Comparison of ENCODE assay signal across 7 mouse cellular contexts in genomic region chr11:97415330-97415711, GRCm38 (mm10). TPM values are rescaled to one million over a fixed set of nuclear protein-coding genes. Genes with fewer than 3 reads are reported as not detected.
DNase-seq lines count a peak whose midpoint lies in the region; ATAC-seq and TF ChIP-seq lines count a peak whose summit lies in the region.

Arhgap23 (plus strand) TSS chr11:97415533.

- H3K9ac ChIP-seq in ES-E14 (ENCODE audit: insufficient read depth, low read depth, low read length, poor library complexity, severe bottlenecking), result peak within 1 kb of the TSS; percentile 79
- H3K9ac ChIP-seq in forebrain, embryonic 12.5 days, result peak within 1 kb of the TSS; percentile 53
- H3K9ac ChIP-seq in stomach, embryonic 16.5 days (ENCODE audit: low read length), result peak within 1 kb of the TSS; percentile 87

- H3K27ac ChIP-seq in ES-E14 (ENCODE audit: insufficient read depth, low read depth, low read length, poor library complexity, severe bottlenecking), result peak within 1 kb of the TSS; percentile 71
- H3K27ac ChIP-seq in forebrain, embryonic 12.5 days, result 0 out of 2 replicates have a peak within 1 kb of the TSS, but pooled peaks have one; percentile 31
- H3K27ac ChIP-seq in stomach, embryonic 16.5 days (ENCODE audit: low read length), result peak within 1 kb of the TSS; percentile 88

- 1% methylated on average over 28 of the region's 29 CpGs for WGBS in forebrain, embryonic 12.5 days
- under 1% methylated on average over 29 of the region's 29 CpGs for WGBS in stomach, embryonic 16.5 days

- peak; percentile 71 for ATAC-seq in forebrain, embryonic 12.5 days (ENCODE audit: low FRiP score)
- ATAC-seq in megakaryocyte progenitor cell, adult 5-6 weeks (replicated peaks; ENCODE audit: poor library complexity), result peak; percentile 75
- peak; percentile 86 for ATAC-seq in stomach, embryonic 16.5 days (ENCODE audit: insufficient read depth, low FRiP score)

- peaks cover 28% of the 10 kb centered on the region for H3K27me3 ChIP-seq in forebrain, embryonic 12.5 days
- H3K27me3 ChIP-seq in stomach, embryonic 16.5 days (ENCODE audit: control insufficient read depth, insufficient read depth, low read length), result no peaks in the 10 kb centered on the region

- H3K9me3 ChIP-seq in ES-E14 (ENCODE audit: control insufficient read depth, insufficient read depth, low read depth, low read length), result no peaks in the 10 kb centered on the region
- H3K9me3 ChIP-seq in forebrain, embryonic 12.5 days, result no peaks in the 10 kb centered on the region
- no peaks in the 10 kb centered on the region for H3K9me3 ChIP-seq in stomach, embryonic 16.5 days (replicated peaks; ENCODE audit: control insufficient read depth, low read length)

- peak within 1 kb of the TSS; percentile 81 for H3K4me2 ChIP-seq in forebrain, embryonic 12.5 days
- peak within 1 kb of the TSS; percentile 84 for H3K4me2 ChIP-seq in stomach, embryonic 16.5 days (ENCODE audit: low read depth, low read length)

- H3K4me1 ChIP-seq in ES-E14 (ENCODE audit: control insufficient read depth in 2 of 2, insufficient read depth in 2 of 2, low read length in 2 of 2, poor library complexity in 1 of 2), result peaks cover 16 to 41% of the 10 kb centered on the region in 2 experiments
- peaks cover 32% of the 10 kb centered on the region for H3K4me1 ChIP-seq in forebrain, embryonic 12.5 days
- peaks cover 18% of the 10 kb centered on the region for H3K4me1 ChIP-seq in stomach, embryonic 16.5 days (ENCODE audit: control insufficient read depth, insufficient read depth, low read length)

- DNase-seq in ES-E14 (ENCODE audit: low read depth, low spot score), result no peak
- no peak for DNase-seq in adrenal gland, adult 8-10 months
- peak; percentile 85 for DNase-seq in heart, postnatal 4 days
- no peak for DNase-seq in left cerebral cortex, postnatal 14 days (ENCODE audit: low spot score in 2 of 2)

- intact Hi-C loops in left cerebral cortex, postnatal 14 days (cut with DNase I), result no loop called here

- in situ Hi-C loops in ES-E14 (cut with MboI; ENCODE audit: low sequenced_read_pairs in 2 of 2, unreplicated experiment in 2 of 2), result no loop called here

- peak within 1 kb of the TSS; percentile 91 to 93 for H3K4me3 ChIP-seq in ES-E14 (ENCODE audit: insufficient read depth in 1 of 2, low read depth in 1 of 2, low read length in 2 of 2, poor library complexity in 1 of 2, severe bottlenecking in 1 of 2)
- H3K4me3 ChIP-seq in forebrain, embryonic 12.5 days (replicated peaks), result peak within 1 kb of the TSS; percentile 56
- peak within 1 kb of the TSS; percentile 83 for H3K4me3 ChIP-seq in stomach, embryonic 16.5 days (replicated peaks; ENCODE audit: low read length)

- H3K36me3 ChIP-seq in ES-E14 (ENCODE audit: control insufficient read depth, insufficient read depth, low read length, poor library complexity, severe bottlenecking), result peaks cover 2% of the 10 kb centered on the region; the same call in 1 of the 2 replicates
- no peaks in the 10 kb centered on the region for H3K36me3 ChIP-seq in forebrain, embryonic 12.5 days (replicated peaks)
- H3K36me3 ChIP-seq in stomach, embryonic 16.5 days (ENCODE audit: control insufficient read depth, insufficient read depth, low read length), result no peaks in the 10 kb centered on the region

TF ChIP-seq in ES-E14, 5 proteins besides CTCF, POLR2A, EP300 and RAD21:
- TF ChIP-seq CHD2 (IDR thresholded peaks at IDR 0.05; ENCODE audit: low read depth, low read length) (no peak), MAFK (IDR thresholded peaks at IDR 0.05; ENCODE audit: insufficient read depth, low read depth, low read length) (no peak), HCFC1 (IDR thresholded peaks at IDR 0.05; ENCODE audit: borderline replicate concordance, insufficient read depth, low read length) (no peak), ZC3H11A (IDR thresholded peaks at IDR 0.05; ENCODE audit: borderline replicate concordance, low read depth, low read length) (no peak), ZNF384 (IDR thresholded peaks at IDR 0.05; ENCODE audit: low read depth, low read length) (no peak)

RNA-seq across cellular contexts. Expression of gene Arhgap23, which starts in this region (rescaled TPM):
- 22.6 and 26.3 TPM in 2 replicates for total RNA-seq in ES-E14 (2012; rRNA removed)
- total RNA-seq in adrenal gland, adult 8-10 months (2022), result 10 to 100 TPM; 23.3 to 36.4 (median 31.8) TPM
- 4.2 and 5.1 TPM in 2 replicates for polyA plus RNA-seq in forebrain, embryonic 12.5 days (2016; fragmentation: Nextera tagmentation; extraction: Ambion mirVana)
- 10 to 100 TPM; 51.0 to 52.3 TPM for total RNA-seq in heart, postnatal 4 days (2021)
- 10 to 100 TPM; 70.1 to 71.4 TPM for total RNA-seq in left cerebral cortex, postnatal 14 days (2021)
- 6.3 and 8.0 TPM in 2 replicates for total RNA-seq in megakaryocyte progenitor cell, adult 5-6 weeks (2015)
- 5.6 and 6.1 TPM in 2 replicates for total RNA-seq in megakaryocyte progenitor cell, adult 5-6 weeks (2017)
- 4.4 and 4.8 TPM in 2 replicates for polyA plus RNA-seq in stomach, embryonic 16.5 days (2015; fragmentation: Nextera tagmentation; extraction: Ambion mirVana)

Comparison
In these comparisons a context has a peak if more than half of its experiments do, and no peak if none do; other contexts are left out.
1. H3K27ac ChIP-seq: peak in every context shown above with its lines; median percentile 88 in stomach, embryonic 16.5 days; 71 in ES-E14; 31 in forebrain, embryonic 12.5 days.